Mouse (Mus musculus): ENCODE data around the gene Dffb.

DNA sequence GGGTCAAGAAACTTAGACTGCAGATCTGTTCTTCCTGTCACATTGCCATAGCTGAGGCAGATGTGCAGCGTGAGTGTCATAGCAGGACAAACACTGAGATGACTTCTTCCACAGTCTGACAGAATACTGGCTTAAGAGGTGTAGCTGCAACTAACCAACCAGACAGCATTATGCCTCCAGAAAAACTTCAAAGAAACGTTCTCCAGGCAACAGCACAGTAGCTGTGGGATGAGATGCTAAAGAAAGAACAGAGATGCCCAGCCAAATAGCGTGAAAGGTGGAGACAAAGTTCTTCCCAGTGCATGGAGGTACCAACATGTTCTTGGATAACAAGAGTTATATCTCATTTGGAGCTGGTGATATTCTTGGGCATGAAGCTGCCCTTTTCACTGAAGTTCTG, 23.8 kb downstream of the Dffb start:
- TF ChIP-seq POLR2A (IDR thresholded peaks at IDR 0.05; ENCODE audit: borderline replicate concordance, extremely low read depth, low read depth, low read length) (no peak), CTCF (IDR thresholded peaks at IDR 0.05; ENCODE audit: insufficient read depth, low read length) (no peak)
